Mouse (Mus musculus) left cerebral cortex, postnatal 4 days (tissue): ENCODE results near the gene Il22ra2. TPM values are rescaled to one million over a fixed set of nuclear protein-coding genes. Genes with fewer than 3 reads are reported as not detected.

Experiments
- total RNA-seq, 2 experiments: library from RNA; stranded (reverse); gene quantifications; 2 replicates each; pipeline ENCODE4 v1.2.3; 2021

Gene Il22ra2
- total RNA-seq, 2 experiments from 2014 or later, result not detected

Other genes starting within 250 kb of the Il22ra2 start
- gene Ifngr1, start 30.0 kb upstream of the Il22ra2 start, total RNA-seq, result 10 to 100 TPM; 12.4 to 12.5 TPM
- not detected for gene Il20ra, start 90.6 kb downstream of the Il22ra2 start, total RNA-seq
- 1 to 10 TPM; 1.3 to 1.5 TPM for gene Slc35d3, start 229.5 kb downstream of the Il22ra2 start, total RNA-seq